Mouse (Mus musculus) lung, postnatal 25 days (tissue): ENCODE data around the gene Gpr62.
"Not testable (repeated sequence)": the region's sequence is repeated elsewhere in the genome, so short reads cannot be mapped to it uniquely, and the experiment has no call there.

Experiments used
- DNase-seq: peaks from one replicate; pipeline ENCODE4 v3.0.0; 2022; ENCODE audit warnings: low spot score

Gpr62 gene

DNA sequence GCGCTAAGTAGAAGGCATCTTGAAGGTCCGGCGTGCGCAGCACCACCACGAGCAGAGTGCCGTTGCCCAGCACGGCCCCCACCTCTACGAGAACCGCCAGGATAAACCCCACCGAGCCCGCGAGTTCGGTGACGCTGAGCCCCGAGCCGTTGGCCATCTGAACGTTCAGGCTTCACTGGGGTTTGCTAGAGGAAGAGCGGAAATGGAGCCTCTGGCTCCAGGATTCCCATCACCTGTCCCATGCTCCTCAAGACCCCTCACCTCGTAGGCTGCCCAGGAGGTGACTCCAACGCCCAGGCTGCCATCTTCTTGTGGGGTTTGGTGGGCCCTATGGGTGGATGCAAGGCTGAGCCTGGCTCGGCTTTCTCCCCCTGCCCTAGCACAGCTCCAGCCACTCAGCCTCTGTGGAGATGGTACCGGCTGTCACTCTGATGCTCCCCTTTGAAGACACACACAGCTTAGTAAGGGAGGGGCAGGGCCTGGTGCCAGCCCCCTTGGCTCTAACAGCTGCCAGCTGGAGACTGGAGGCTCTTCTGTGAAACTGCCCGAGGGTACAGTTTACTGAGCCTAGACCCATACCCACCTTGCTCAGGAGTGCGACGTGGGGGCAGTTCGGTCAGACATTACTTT, at the start of gene Gpr62:
Gpr62 (minus strand) TSS at position 368 of the 630 bp plus-strand sequence.
- no peak for DNase-seq

DNA sequence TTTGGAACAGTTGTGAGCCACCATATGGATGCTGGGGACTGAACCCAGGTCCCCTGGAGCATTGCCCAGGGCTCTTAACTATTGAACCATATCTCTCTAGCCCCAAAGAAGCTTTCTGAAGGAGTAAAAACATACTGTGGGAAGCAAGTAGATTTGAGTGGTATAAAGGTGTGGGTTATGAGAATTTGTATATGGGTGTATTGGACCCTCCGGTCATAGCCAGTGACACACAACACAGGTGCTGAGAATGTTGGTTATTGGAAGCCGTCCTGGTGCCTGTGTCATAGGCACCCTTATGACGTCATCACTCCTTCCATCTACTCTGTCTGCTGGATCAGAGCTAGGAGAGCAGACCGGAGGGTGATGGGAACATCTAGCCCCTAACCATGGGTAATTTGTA, 48.5 kb upstream of the Gpr62 start, which contains the start of gene Iqcf5:
Iqcf5 (plus strand) TSS at position 301 of the 400 bp plus-strand sequence.
- DNase-seq, result no peak

DNA sequence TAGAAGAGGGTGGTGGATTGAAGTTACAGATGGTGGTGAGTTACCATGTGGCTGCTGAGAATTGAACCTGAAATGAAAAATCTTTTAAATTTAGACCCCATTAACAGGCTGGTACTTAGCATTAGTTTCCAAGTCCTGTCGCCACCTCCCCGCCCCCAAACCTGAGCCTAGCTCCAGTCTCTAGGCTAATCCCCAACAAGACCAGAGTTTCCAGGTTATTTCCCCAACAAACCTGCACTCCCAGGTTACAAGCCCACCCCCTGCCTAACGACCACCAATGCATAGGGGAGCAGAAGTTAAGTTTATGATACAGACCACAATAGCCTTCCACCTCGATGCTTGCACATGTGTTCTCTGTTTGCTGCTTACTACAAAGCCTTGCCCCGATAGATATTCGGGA, 47.8 kb upstream of the Gpr62 start:
- no peak for DNase-seq

DNA sequence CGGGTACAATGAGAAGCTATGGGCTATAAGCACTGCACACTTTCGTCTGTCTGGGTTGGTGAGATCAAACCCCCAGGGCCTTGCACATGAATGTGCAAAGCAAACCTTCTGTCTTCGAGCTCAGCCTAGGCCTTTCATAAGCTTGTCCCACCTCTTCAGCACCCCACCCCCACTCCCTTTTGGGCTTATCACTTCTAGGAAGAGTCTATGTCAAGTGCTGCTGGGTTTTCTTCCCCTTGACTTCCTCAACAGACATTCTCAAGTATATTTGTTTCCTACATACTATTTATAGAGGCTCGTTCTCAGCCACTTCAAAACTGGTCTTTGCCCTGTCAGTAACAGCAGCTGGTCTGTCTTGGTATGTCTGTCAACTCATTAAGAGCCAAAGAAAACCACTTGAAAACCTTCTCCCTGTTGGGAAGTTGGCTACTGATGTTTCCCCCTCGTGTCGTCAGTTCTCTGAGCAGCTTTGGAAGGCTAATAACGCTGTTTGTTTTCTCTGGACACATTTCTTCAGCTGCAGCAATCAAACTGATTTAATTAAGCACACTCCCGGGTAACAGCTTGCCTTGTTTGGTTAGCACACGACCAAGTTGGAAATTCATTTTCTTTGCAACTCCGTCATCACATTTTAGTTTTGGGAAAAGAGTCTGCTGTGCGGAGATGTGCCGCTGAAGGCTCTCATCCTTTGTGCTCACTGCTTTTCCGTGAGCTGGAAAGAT, 47.2 kb upstream of the Gpr62 start:
- DNase-seq, result peak; percentile 15

DNA sequence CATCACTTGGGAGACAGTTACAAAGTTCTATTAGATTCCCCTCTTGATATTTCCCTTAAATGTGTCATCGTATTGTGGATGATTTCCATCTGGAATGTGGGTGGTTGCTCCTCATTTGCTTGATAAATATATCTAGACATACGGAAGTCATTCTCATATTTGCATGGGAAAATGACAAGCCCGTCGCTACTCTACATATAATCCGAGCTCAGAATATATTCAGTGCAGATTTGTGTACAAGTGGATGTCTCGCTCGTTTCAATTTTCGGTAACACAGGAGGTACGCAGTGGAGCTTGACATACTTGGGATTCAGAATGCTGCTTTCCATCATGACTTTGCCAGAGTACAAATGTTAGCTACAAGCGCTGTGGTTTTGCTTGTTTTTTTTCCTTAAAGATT, 43.6 kb upstream of the Gpr62 start:
- no peak for DNase-seq

DNA sequence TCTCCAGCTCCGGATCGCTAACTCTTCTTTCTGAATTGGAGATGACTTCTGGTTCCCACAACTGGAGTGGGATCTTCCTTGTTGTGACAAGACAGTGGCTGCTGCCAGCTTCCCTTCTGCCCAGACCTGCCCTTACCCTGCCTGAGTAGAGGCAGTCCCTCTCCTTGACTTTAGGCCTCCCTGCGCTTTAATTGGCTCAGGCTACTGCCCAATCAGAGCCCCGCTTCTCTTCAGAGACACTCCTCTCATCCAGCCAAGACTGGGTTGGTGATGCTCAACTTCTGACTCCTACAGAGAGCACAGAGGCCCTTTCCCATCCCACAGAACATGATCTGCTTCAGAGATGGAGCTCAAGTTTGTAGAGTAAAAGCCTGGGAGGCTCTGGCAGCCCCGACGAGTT, 38.5 kb upstream of the Gpr62 start:
- DNase-seq, result no peak

DNA sequence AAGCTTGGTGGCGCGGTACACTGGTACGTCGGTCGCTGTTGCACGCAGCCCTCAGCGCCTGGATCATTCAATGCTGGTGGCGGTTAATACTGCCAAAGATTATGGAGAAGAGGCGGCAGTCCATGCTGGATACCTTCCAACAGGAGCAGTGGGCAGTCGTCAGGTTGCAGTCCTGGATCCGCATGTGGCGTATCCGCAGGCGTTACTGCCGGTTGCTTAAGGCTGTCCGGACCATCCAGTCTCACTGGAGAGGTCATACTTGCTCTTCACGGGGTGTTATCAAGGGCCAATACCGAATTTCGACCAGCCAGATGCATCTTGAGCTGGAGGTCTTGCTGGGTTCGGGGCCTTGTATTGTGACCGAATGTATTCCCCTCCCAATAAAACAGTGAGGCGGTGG, 36.1 kb upstream of the Gpr62 start:
- no peak for DNase-seq

DNA sequence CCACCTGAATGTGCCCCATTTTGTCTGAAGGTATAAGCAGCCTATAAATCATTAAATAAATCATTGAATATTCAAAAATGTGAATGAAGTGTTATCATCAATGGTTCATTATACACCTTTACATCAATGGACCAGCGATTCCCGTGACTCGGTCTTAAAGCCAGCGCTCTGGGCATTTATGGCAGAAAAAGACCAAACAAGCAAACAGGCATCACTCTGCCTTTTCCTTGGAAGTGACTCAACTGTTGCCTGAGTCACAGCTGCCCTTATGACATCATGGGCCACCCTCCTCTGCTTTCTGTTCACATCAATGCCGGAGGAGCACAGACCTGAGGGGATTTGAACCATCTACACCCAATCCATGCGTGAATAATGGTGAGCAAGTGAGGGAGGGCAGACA, 33.9 kb upstream of the Gpr62 start, which contains the start of gene Iqcf1:
Iqcf1 (plus strand) TSS at position 301 of the 400 bp plus-strand sequence.
- no peak for DNase-seq

DNA sequence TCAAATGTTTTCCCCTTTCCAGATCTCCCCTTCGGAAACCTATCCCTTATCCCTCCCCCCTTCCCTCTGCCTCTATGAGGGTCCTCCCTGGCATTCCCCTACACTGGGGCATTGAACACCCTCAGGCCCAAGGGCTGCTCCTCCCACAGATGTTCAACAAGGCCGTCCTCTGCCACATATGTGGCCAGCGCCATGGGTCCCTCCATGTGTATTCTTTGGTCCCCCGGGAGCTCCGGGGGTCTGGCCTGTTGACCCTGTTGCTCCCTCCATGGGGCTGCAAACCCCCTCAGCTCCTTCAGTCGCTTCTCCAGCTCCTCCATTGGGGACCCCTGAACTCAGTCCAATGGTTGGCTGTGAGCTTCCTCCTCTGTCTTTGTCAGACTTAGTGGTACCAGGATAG, 21.9 kb upstream of the Gpr62 start:
- DNase-seq, result not testable (repeated sequence)

DNA sequence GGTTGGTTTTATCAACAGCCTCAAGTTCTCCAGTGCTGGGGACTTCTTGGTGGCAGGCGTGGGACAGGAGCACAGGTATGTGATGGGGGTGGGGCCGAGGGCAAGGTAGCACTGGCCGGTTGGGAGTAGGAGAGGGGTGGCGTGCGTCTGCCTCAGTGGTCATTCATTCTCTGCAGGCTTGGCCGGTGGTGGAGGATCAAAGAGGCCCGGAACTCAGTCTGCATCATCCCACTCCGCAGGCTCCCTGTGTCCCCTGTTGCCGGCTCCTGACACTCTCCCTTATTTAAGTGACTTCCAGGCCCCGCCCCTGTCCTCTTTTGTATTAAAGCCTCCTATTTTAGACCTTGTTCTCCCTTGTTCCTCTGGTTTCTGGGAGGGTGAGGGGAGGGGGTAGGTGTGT, 19.3 kb upstream of the Gpr62 start:
- DNase-seq, result no peak

DNA sequence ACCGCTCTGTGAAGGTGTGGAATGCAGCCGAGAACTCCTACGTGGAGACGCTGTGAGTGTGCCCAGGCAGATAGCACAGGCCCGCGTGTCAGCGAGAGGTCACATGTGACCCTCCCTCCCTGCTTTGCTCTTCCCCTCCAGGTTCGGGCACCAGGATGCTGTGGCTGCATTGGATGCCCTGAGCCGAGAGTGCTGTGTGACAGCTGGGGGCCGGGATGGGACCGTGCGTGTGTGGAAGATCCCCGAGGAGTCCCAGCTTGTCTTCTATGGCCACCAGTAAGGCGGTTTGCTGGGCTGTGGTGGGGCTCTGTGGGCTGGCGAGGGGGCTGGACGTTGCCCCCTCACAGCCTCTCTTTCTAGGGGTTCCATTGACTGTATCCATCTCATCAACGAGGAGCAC, 17.9 kb upstream of the Gpr62 start:
- DNase-seq, result no peak

DNA sequence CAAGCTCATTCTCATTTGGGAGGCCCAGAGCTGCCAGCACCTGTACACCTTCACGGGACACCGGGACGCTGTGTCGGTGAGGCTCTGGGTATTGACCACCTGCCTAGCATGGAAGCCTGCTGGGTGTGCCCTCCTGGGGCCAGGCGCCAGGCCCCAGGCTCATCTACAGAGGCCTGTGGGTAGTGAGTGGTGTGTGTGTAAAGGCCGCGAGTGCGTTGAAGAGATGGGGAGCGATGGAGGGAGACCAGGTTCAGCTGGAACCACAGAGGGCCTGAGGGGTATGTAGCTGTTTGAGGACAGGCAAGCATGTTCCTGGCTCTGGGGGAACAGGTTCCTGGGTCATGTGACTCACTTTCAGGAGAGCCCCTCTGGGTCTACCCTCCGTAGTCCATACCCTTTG, 17.4 kb upstream of the Gpr62 start:
- DNase-seq, result no peak

DNA sequence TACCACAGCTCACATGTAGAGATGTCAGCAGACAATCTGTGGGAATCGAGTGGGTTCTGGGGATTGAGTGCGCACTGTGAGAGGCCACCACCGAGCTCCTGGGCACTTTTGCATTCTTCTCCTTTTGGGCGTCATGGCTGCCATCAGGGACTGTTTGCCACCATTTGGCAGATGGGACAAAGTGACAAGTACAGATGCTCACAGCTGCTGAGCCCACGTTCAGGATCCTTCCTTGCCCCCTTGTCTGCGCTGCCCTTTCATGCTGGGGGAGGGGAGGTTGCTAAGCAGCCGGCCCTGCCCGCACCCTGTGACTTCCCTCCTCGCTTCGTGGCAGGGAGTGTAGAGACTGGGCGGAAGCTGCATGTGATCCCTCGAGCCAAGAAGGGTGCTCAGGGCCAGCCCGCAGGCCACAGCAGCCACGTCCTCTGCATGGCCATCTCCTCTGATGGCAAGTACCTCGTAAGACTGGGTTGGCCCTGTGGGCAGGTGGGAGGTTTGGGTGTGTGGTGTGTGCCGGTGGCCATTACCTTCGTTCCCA, 16.9 kb upstream of the Gpr62 start:
- no peak for DNase-seq

DNA sequence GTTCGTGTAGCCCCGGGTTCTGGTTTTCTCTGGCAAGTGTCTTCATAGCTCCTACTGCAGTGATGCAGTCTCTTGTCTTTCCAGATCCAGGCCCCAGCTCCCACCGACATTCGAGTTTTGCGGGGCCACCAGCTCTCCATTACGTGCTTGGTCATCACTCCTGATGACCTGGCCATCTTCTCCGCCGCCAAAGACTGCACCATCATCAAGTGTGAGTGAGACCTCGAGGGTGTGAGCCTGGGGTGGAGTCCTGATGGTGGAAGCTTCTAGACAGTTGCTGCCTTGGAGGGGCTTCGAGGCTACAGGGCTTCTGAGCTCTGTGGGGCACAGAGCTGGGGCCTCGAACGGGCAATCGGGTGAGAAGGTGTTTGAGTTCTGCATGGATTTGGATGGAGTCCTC, 15.9 kb upstream of the Gpr62 start:
- DNase-seq, result no peak

DNA sequence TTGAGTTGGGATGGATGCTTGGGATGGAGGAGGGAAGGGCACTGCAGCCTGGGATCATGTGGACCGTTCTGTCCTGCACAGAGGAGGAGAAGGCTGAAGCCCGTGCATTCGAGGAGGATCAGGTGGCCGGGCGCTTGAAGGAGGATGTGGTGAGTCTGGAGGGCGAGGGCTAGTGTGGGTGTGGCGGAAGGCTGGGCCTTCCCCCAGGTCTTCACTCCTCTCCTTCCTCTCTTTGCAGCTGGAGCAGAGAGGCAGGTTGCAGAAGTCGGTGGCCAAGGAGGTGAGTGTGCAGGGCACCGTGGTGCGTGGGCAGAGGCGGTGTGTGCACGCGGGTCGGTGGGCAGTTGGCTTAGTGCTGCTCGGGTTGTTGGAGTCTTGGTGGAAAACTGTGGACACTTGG, 15.3 kb upstream of the Gpr62 start:
- DNase-seq, result no peak

DNA sequence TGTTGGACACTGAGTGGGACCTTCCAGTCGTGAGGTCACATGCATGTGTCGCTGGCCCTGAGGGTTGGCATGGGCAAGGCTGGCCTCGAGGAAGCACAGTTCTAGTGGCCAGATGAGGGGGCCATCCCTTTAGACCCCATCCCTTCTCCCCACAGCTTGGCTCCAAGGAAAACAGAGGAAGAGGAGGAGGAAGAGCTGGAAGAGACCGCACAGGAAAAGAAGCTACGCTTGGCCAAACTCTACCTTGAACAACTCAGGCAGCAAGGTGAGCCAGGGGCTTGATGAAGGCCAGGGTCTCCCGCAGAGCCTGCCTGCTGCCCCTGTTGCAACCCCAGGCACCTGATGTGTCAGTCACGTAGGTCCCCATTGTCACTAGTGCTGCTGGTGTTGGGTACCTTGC, 14.8 kb upstream of the Gpr62 start:
- no peak for DNase-seq

DNA sequence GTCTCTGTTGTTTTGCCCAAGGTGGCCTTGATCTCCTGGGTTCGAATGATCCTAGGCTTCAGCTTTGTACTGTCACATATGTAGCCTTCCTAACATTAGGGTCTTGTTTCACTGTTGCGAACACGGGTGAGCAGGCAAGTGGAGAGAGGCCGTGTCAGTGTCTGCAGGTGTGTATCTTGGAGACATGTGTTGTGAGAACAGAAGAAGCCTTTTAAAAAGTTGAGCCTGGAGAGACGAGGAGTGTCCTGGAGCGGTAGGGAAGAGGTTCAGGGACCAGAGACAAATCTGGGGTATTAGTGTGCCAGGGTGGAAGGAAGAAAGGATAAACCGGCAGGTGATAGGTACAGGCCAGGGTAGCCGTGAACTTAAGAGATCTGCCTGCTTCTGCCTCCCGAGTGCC, 12.4 kb upstream of the Gpr62 start:
- DNase-seq, result no peak

DNA sequence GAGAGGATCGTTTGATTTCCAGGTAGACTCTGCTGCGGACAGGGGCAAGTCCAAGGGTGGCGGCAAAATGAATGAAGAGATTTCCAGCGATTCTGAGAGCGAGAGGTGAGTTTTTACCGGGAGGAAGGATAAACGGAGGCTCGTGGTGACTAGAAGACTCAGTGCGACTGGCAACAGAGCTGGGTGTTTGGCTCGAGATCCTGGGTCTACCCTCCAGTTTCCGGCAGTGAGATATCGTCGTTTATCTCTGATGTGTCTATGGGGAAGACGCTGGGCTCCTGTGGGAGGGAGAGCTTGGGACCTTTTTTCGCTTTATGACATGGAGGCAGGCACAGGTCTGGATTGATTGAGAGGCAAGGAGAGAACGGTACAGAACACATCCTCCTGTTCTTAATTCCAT, 11.9 kb upstream of the Gpr62 start:
- DNase-seq, result no peak

DNA sequence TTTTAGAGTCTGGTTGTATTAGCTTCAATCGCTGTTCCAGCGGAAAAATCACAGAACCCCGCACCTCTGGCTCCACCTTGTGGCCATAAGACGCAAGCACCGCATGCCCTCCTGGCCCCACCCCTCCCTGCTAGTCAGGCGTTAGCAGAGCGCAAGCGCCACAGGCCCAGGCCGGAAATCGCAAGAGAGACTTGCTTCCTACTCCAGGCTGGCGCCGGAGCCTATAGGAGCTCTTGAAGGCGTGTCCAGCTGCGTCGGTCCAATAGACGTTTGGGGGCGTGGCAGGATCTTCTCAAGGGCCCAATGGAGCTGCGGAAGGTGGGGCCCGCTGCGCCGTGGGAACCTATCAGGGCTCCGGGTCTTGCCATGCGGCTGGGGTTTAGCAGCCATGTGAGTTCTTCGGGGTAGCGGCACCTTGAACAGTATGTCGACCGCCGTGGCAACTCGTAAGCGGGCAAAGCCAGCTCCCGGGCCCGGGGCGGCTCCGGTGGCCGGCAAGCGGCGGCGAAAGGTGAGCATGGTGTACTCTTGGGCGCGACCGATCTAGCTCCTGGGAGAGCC, 11.3 kb upstream of the Gpr62 start, which contains the start of gene Parp3:
Parp3 (minus strand) TSS at position 26 of the 561 bp plus-strand sequence.
- DNase-seq, result peak; percentile 100

DNA sequence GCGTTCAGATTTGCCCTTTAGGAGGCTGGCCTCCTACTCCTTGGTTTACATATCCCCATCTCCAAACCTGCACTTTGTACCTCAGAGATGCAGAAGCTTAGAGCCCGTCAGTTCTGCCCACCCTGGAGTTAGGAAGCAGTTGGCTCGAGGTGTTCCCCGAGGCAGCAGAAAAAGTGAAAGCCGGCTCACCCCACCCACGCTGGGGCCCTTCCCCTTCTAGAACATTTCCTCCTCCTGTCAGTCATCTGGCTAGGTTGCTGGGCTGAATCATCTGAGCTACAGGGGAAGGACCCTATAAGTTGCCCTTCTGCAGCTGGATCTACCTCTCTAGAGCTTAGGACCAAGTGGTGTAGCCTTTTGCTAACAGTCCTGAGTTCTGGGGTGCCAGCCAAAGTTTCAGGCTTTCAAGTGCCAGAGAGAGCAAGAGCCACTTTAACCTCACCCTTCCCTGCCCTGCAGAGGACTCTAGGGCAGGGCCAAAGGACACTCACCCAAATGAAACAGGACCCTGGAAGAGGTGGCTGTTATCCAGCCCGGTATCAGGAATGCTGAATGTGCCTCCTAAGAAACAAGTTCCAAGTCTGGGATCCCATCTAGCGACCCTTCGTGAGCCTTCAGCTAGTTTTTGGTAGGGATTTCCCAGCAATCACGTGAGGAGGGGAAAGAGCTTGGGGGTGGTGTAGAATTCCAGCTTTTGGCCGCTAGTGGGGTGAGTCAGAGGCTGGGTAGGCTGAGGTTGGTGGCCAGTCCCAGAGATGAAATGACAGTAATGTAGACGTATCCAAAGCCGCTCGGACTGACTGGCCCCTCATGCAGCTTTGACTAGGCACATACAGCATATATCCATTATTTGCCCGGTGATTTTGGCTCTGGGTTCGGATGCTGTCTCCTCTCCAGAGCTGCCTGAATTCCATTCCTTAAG, 10.5 kb upstream of the Gpr62 start:
- DNase-seq, result peak; percentile 85

DNA sequence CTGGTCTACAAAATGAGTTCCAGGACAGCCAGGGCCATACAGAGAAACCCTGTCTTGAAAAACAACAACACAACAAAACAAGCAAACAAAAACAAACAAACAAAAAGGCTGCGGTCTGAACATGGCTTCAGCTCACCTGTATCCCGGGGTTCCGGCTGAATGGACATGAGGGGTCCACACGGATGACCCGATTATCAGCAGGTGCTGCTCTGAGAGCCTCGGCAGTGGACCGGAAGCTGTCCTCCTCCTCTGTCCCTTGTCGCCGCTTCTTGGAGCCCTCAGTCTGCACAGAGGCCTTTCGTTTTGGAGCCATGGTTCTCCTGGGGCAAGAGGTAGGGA, 9.9 kb upstream of the Gpr62 start, which contains the start of gene Rrp9:
Rrp9 (plus strand) TSS at position 301 of the 339 bp plus-strand sequence.
- no peak for DNase-seq

DNA sequence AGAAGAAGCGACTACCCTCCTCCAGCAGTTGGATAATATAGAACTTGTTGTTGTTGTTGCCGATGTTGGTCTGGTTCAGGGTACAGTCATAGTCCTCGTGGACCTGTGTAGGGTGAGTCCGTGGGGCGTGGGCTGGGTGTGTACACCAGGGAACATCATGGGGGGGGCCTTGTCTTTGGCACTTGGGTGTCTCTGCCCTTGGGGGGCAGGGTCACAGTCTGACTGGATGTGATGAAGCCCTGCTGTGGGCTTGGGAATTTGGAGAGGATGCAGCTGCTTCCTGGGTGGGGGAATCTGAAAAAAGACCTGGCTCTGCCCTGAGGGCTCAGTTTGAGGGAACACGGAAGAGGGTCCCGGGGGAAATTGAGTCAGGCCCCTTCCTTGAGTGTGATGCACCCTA, 9.3 kb upstream of the Gpr62 start:
- DNase-seq, result peak; percentile 24
